Mouse (Mus musculus): ENCODE results near the gene Bik.

Bik gene

DNA sequence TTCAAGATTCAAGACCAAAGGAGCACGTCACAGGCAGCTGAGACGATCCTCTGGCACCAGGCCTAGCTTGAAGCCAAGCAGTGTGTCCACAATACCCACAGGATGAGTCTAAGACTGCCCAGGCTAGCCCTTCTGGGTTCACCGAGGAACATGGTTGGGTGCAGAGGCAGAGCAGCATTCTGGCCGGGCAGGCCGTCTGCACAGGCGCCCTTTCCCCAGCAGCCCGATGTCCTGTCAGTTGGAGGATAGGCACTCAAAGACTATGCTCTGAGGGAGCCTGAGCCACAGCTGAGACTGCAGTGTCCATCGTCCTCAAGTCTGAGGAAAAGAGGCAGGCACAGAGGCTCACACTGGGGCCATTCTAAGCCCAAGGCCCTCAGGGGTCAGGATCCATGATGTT is 20.5 kb downstream of the Bik start:
- DNase-seq (ENCODE audit: low spot score in 2 of 2) = no peak

DNA sequence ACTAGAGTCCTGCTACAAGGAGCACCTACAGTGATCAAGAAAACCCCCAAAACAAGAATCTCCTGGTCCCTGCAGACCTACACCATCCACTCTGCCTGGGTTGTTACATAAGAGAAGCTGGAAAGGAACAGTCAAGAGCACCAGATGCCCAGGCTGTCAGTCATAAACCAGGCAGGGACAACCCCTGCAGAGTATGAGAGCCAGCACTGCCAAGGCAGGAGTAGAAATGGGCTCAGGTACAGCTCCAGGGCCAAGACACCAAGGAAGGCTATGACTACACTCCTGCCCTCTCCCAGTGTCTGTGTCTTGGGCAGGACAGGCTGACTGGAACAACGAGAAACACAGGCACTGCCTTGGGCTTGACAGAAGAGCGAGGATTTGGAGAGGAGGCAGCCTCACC is 23.5 kb downstream of the Bik start:
- no peak for DNase-seq (ENCODE audit: low spot score in 2 of 2)

DNA sequence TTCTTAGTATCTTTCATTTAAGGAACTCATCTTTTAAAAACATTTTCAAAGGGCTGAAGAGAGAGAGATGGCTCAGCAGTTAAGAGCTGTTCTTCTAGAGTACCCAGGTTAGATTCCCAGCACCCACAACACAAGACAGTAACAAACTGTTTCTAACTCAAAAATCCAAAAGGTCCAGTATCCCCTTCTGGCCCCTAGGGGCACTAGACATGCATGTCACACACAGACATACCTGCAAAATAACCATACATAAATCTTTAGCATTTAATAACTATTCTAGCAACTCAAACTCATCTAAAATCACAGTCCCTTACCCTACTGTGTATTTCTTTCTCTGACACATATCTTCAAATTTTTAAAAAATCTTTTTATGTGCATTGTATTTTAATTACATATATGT is 27.2 kb downstream of the Bik start:
- no peak for DNase-seq (ENCODE audit: low spot score in 2 of 2)

DNA sequence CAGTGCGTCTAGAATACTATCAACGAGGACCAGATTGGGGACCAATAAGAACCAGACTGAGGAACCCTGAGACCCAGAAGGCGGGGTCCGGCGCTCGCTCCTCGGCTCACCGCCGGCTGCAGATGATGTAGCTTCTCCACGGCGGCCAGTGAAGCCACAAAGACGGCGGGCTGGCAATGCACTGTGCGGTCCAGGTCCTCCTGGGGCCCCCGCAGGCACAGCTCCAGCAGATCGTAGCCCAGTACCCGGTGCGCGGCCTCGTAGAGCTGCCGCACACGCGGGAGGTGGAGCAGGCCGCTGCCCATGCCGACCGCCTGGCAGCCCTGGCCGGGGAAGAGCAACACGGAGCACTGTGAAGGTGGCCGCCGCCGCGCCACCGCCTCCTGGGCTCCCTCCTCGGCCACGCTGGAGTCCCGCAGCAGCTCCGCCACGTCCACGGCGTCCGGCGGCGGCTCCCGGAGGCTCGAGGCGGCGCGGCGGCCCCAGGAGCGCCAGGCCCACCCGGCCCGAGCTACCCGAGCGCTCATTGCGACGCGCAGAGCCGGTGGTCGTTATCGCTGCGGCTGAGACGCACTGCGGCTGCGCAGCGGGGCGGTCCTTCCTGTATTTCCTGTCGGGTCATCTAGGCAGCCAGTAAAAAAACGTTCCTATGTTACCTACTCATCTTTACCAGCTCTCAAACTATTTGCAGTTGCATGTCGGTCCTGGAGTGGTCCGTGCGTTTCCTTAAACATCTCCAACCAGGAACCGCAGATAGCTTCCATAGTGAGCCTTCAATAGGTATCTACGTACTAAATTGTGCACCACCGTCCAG is 28.7 kb downstream of the Bik start:
- peak; percentile 84 to 88 for DNase-seq (ENCODE audit: low spot score in 2 of 2)

DNA sequence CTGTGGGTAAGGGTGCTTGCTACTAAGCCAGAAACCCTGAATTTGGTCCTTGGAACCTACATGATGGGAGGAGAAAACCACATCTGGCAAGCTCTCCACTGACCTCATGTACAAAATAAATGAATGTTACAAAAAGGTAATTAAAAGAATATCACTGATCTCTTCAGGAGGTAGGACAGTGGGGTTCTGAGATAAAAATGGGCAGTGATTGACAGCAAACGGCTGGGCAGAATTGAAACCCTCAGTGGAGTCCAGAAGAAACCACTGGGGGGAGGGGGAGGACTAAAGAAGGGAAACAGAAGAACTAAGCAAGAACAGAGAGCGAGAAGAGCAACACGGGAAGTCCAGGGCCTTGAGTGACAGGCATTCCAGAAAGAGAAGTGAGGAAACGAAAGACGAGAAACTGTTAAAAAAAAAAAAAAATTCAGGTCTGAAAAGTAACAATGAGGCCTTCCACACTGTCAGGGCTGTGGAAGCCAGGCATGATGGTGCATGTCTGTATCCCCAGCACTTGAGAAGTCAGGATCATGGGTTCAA is 34.3 kb downstream of the Bik start:
- no peak for DNase-seq (ENCODE audit: low spot score in 2 of 2)

DNA sequence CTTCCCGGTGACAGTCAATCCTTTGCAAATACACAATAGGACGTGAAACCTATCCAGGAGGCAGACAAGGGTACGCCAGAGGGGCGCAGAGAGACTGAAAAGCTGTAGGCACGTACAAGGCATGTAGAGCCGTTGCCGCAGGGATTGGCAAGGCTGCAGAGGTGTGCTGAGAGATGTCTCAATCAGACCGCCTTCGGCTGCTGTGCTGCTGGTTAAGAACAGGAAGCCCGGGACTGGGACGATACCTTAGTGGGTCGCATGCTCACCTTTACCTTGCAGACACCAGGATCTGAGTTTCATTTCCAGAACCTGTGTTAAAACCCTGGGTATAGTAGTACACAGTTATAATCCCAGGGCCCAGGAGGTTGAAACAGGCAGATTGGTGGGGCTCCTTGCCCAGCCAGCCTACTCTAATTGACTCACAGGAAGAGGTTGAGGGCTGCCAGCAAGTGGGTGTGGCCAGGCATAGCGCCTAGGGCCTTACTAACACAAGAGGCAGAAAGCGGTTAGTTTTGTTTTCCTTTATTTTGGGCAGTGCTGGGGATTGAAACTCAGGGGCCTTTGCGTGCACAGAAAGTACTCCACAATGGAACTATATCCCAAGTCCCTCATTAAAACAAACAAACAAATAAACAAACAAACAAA is 36.1 kb downstream of the Bik start:
- peak; percentile 40 to 76 for DNase-seq (ENCODE audit: low spot score in 2 of 2)

DNA sequence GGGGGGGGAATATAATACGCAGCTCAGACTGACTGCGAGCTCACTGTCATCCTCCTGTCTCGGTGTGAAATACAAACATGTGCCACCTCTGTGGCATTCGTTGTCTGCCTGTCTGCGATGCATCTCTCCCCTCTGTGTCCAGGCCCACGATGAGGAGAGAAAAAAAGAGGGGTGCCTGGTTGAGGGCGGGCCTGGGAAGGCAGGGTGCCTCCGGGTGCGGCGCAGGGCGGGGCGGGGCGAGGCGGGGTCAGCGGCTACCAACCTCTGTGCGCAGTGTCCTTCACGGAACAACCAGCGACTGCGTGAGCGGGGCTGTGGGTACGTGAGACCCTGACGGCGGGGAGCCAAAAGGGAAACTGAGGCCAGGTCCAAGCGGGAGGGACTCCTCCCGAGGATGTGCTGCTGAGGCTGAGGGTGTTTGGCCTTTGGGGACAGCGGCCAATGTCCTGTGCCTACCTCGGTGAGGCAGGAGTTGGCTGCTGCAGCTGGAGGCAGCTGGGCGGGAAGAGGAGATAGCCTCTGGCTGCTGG is 36.7 kb downstream of the Bik start, which contains the start of the genes Tspo and Mcat:
TSS of gene Tspo (plus strand) at position 266 of the 530 bp plus-strand sequence.
TSS of gene Mcat (minus strand) at position 461 of the 530 bp plus-strand sequence.
- no peak for DNase-seq (ENCODE audit: low spot score in 2 of 2)

DNA sequence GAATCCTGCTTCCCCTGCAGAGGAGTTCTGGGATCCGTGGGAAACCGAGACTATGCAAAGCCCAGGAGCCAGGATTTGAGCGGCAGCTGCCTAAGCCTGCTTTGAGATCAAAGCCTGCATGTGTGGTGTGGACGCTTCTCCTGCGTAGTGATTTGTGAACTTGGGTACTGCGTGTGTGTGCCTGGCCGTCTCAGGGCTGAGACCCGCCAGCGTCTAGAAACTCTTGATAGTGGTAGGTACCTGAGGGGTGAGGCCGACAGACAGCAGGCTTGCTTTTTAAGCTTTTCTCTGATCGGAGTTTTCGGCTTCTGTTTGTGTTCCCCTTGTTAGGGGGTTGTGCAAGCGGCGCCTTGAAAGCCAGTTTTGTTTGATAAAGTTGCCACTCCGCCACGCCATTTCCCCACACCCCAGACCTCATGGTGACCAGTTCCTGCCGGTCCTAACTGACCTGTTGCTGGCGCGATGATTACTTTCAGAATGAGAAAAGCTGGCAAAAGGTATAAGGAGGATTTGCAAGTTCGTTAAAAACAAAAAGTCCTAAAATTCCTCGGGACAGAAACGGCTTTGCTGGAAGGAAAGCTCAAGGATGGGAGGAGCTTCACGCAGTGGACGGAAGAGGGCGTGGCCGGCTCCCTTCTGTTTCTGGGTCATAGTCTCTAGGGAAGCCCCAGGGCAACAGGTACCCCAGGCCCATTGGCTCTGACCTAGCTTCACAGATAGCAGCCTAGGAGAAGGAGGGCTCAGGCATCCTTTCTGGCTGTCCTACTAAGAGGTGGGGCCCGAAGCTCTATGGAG is 37.4 kb downstream of the Bik start:
- no peak for DNase-seq (ENCODE audit: low spot score in 2 of 2)

DNA sequence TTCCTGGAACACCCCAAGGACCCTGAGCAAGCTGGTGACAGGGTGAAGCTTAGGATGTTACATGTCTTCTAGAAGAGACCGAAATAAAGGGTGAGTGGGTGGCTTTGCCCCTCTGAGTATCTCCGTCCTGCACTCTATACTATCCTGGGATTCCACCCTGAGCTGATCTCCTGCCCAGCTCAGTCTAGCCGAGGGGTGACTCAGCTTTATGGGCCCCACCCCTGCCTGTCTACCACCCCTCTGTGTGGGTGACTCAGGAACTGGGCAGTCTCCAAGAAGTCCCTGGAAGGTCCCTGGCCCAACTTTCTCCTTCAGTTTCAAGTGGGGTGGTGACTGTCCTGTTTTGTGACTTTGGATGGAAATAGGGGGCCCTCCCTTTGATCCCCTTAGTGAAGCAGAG is 38.8 kb downstream of the Bik start:
- no peak for DNase-seq (ENCODE audit: low spot score in 2 of 2)

DNA sequence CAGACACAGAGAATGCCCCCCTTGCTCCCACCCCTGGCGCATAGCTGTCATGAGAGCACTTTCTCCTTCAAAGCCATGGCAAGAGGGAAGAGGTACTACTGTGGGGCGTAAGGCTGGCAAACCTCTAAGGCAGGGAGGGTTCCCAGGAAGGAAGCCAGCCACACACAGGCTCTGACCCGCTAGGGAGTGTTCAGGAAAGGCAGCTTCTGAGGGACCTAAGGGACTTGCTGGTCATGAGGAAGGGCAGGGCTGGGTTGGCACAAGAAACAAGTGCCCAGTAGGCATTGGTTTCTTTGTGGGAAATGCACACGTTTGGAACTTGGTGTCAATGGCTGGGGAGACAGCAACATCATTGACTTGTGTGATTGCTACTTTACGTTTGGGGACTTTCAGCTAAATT is 39.3 kb downstream of the Bik start:
- no peak for DNase-seq (ENCODE audit: low spot score in 2 of 2)

DNA sequence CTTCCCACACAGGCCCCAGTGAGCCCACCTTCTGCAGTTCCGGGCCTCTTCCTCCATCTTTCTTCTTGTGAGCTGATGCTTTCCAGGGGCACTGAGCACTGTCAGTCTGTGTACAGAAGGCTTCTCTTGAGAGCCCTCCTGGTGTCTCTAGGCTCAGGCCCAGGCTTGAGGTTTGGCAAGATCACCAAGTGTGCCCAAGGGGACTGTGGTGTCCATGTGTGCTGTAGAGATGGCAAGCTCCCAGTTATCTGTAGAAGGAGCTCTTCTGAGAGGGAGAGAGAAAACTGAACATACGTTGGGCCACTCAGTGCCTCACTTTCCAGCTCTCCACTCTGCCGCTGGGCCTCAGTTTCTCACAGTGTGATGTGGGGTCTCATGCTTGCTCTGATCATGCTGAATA is 41.1 kb downstream of the Bik start:
- no peak for DNase-seq (ENCODE audit: low spot score in 2 of 2)

DNA sequence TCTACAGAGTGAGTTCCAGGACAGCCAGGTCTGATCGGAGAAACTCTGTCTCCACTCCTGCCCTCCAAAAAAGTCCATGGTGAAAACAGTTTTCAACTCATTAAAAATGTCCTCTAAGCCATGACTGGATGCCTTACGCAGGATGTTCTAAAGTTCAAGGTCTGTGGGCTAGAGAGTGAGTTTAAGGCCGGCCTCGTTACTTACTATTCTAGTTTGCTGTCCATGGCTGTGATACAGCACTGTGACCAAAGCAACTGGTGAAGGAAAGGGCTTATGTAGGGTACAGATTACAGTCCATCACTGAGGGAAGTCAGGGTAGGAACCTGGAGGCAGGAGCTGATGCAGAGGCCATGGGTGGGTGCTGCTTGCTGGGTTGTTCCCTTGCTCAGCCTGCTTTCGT is 41.9 kb downstream of the Bik start:
- no peak for DNase-seq (ENCODE audit: low spot score in 2 of 2)

DNA sequence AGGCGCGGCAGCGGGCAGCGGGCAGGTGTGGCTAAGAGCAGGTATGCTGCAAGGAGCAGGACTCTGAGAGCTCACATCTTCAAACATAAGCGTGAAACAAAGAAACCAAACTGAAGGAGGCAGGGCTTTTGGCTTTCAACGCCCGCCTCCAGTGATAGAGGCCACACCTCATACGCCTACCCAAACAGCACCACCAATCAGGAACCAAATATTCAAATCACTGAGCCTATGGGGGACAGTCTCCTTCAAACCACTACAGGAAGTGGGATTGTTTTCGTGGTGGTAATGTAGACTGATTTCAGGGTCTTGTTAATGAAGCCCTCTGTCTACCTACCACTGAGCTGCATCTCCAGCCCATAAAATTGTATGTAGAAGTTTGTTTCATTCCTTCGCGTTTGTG is 43.0 kb downstream of the Bik start:
- DNase-seq (ENCODE audit: low spot score in 2 of 2) = no peak

DNA sequence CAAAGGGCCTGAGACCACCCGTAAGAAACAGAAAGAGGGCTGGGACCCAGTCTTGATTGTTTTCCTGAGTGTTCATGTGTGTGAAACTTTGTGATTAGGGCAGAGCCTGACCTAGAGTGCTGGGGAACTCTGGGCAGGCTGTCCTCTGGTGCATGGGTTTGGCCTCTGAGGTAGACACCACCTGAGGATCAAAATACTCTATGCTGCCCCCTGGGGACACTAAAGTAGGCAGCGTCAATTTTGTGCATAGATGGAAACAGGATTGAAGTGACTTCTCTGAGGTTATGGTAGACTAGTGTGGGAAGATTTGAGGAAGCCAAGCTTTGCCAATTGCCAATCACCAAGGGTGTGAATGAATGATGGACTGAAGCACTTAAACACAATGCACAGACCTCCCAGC is 44.0 kb downstream of the Bik start:
- DNase-seq (ENCODE audit: low spot score in 2 of 2) = no peak

DNA sequence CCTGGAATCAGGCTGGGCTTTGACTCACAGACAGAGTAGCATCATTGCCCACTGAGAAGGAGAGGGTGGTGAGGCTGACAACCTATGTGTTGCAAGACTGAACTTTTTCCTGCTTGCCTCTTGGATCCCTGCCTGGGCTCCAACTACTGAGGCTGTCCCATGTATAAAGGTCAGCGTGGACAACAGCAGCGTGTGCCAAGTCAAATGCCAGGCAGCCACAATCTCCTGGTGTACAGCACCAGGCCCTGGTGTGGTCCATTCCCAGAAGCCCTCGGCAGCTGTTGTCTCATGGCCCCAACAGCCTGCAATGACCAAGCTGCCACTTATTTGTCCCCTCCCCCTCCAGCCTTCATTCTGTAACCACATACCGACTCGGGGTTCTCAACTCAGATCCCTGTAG is 45.0 kb downstream of the Bik start:
- no peak for DNase-seq (ENCODE audit: low spot score in 2 of 2)

DNA sequence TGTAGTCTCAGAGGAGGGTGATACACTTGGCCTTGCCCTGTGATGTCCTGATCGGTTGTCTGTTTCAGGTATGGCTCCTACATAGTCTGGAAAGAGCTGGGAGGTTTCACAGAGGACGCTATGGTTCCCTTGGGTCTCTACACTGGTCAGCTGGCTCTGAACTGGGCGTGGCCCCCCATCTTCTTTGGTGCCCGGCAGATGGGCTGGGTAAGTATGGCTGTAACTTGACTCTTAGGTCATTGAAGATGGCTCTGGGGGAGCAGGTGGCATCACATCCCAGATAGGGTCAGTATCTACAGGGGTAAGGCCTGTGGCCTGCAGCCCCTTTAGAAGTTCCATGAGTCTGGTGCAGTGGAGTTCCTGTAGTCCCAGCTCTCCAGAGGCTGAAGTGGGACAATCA is 45.5 kb downstream of the Bik start:
- DNase-seq (ENCODE audit: low spot score in 2 of 2) = no peak

DNA sequence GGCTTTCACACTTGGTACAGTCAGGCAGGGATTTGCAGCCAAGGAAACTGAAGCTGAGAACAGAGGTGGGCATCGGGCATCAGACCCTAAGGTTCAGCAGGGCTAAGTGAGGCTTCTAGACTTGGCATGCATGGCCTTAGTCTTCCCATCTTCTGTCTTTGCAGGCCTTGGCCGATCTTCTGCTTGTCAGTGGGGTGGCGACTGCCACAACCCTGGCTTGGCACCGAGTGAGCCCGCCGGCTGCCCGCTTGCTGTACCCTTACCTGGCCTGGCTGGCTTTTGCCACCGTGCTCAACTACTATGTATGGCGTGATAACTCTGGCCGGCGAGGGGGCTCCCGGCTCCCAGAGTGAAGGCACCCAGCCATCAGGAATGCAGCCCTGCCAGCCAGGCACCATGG is 46.9 kb downstream of the Bik start:
- DNase-seq (ENCODE audit: low spot score in 2 of 2) = no peak

DNA sequence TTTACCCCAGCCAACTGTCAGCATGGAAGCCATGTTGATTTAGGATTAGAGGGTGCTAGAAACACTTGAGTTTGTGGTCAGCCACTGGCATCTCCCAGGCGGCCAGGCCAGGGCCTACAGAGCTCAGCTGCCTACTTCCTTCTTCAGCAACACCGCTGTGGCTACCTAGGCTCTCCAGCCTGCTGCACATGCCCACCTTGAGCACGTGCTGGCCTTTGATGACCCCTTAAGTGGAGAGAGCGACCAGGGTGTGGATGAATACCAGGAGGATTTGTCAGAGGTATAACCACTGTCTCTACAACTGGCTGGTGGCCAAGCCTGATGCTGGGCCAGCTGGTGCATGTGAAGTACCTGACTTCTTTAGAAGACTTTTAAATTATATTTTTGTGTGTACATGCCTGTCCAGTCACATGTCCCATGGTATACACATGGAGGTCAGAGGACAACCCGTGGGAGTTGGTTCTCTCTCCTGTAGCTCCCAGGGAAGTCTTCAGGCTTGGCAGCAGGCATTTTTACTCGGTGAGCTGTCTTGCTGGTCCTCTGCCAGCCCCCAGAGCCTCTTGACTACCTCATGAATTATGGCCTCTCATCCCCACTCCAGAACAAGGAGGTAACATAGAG is 48.2 kb downstream of the Bik start:
- no peak for DNase-seq (ENCODE audit: low spot score in 2 of 2)

DNA sequence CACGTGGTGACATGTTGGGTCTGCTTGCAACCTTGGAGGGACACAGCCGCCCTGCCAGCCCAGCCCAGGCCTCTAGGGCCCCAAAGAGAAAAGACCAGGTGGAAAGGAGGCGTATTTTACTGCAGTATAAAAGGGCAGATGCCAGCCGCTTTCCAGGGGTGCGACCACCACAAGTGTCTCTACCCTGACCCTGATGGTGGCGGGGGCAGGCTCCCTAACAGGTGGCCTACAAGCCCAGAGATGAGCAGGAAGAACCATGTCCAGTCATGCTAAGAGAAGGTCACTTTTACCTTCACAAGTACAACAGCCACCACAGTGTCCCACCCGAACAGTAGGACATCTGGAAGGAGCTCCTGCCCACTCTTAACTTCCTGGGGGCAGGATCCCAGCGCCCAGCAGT is 48.9 kb downstream of the Bik start:
- no peak for DNase-seq (ENCODE audit: low spot score in 2 of 2)

DNA sequence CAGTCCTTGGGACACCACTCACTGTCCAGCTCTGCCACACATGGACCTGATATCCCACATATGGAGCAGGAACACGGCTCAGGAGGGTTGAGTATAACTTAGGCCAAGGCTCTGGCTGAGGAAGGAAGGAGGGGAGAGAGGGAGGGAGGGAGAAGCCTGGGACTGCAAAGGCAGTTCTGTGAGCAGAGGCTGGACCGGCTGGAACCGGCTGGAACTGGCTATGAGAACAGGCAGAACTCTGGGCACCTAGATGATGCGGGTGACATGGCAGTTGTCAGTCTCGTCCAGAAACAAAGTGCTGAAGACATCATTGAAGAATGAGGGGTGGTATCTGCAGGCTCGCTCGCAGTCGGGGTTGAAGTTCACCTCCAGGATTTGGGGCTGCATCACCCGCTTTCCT is 50.0 kb downstream of the Bik start:
- no peak for DNase-seq (ENCODE audit: low spot score in 2 of 2)

DNA sequence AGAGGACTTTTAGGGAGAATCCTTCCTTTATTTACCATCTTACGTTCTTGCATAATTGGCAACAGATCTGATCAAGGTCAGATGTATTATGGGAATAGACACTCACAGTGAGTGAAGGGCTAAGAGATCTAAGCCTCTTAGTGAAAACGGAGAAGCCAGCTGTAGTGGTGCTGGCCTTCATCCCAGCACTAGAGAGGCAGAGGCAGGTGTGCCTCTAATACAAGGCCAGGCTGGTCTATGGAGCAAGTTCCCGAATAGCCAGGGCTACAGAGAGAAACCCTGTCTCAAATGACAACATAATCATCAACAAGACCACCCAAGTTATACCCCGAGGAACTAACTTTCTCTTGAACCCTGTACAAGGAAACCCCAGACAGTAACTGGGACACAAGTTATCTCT is 56.3 kb downstream of the Bik start:
- no peak for DNase-seq (ENCODE audit: low spot score in 2 of 2)
